Mouse (Mus musculus): ENCODE results near the gene Zbtb20. TPM values are rescaled to one million over a fixed set of nuclear protein-coding genes. Genes with fewer than 3 reads are reported as not detected.

The Zbtb20 gene
- polyA plus RNA-seq, 1 experiment from 2014 or later = 6.6 TPM

GRCm38 (mm10) chr16:43221313-43221712 is 345.6 kb downstream of the Zbtb20 start:
- no peak for DNase-seq (ENCODE audit: low spot score)
- Histone ChIP-seq H3K9me3 (ENCODE audit: control insufficient read depth, low read length) (no peaks in the 10 kb centered on the region), H3K9ac (ENCODE audit: low read depth, low read length) (no peak overlapping the region), H3K27ac (ENCODE audit: low read depth, low read length) (no peak overlapping the region), H3K27me3 (replicated peaks; ENCODE audit: control insufficient read depth, insufficient read depth, low read length) (no peaks in the 10 kb centered on the region), H3K4me2 (no peak overlapping the region), H3K4me1 (replicated peaks; ENCODE audit: control insufficient read depth, insufficient read depth, low read length) (no peaks in the 10 kb centered on the region), H3K36me3 (ENCODE audit: control insufficient read depth, insufficient read depth, low read length) (no peaks in the 10 kb centered on the region), H3K4me3 (ENCODE audit: low read depth, low read length) (no peak overlapping the region)
- no peak for ATAC-seq (replicated peaks; ENCODE audit: low FRiP score)
- WGBS = 64% methylated on average over 4 of the region's 4 CpGs

- H3K27ac ChIP-seq (ENCODE audit: low read depth, low read length) = no peak overlapping the region
- ATAC-seq (replicated peaks; ENCODE audit: low FRiP score) (no peak), DNase-seq (ENCODE audit: low spot score) (no peak)
- H3K4me1 ChIP-seq (replicated peaks; ENCODE audit: control insufficient read depth, insufficient read depth, low read length) = no peaks in the 10 kb centered on the region
- no peaks in the 10 kb centered on the region for H3K27me3 ChIP-seq (replicated peaks; ENCODE audit: control insufficient read depth, insufficient read depth, low read length)
- no peaks in the 10 kb centered on the region for H3K36me3 ChIP-seq (ENCODE audit: control insufficient read depth, insufficient read depth, low read length)
- 84% methylated on average over 4 of the region's 4 CpGs for WGBS
- no peak overlapping the region for H3K9ac ChIP-seq (ENCODE audit: low read depth, low read length)
- H3K4me2 ChIP-seq = no peak overlapping the region
- no peaks in the 10 kb centered on the region for H3K9me3 ChIP-seq (ENCODE audit: control insufficient read depth, low read length)
- H3K4me3 ChIP-seq (ENCODE audit: low read depth, low read length) = no peak overlapping the region
Observed at GRCm38 (mm10) chr16:43230253-43230652, 354.6 kb downstream of the Zbtb20 start.

GRCm38 (mm10) chr16:43234249-43234648 is 358.6 kb downstream of the Zbtb20 start:
- Histone ChIP-seq H3K4me1 (replicated peaks; ENCODE audit: control insufficient read depth, insufficient read depth, low read length) (no peaks in the 10 kb centered on the region), H3K4me3 (ENCODE audit: low read depth, low read length) (no peak overlapping the region), H3K9ac (ENCODE audit: low read depth, low read length) (no peak overlapping the region), H3K4me2 (no peak overlapping the region), H3K9me3 (ENCODE audit: control insufficient read depth, low read length) (no peaks in the 10 kb centered on the region), H3K27ac (ENCODE audit: low read depth, low read length) (no peak overlapping the region), H3K36me3 (ENCODE audit: control insufficient read depth, insufficient read depth, low read length) (no peaks in the 10 kb centered on the region), H3K27me3 (replicated peaks; ENCODE audit: control insufficient read depth, insufficient read depth, low read length) (no peaks in the 10 kb centered on the region)
- ATAC-seq (replicated peaks; ENCODE audit: low FRiP score) = no peak
- no peak for DNase-seq (ENCODE audit: low spot score)

GRCm38 (mm10) chr16:43235317-43235716 is 359.6 kb downstream of the Zbtb20 start:
- Histone ChIP-seq H3K4me3 (ENCODE audit: low read depth, low read length) (no peak overlapping the region), H3K4me2 (no peak overlapping the region), H3K36me3 (ENCODE audit: control insufficient read depth, insufficient read depth, low read length) (no peaks in the 10 kb centered on the region), H3K4me1 (replicated peaks; ENCODE audit: control insufficient read depth, insufficient read depth, low read length) (no peaks in the 10 kb centered on the region), H3K9me3 (ENCODE audit: control insufficient read depth, low read length) (no peaks in the 10 kb centered on the region), H3K27ac (ENCODE audit: low read depth, low read length) (no peak overlapping the region), H3K9ac (ENCODE audit: low read depth, low read length) (no peak overlapping the region), H3K27me3 (replicated peaks; ENCODE audit: control insufficient read depth, insufficient read depth, low read length) (no peaks in the 10 kb centered on the region)
- DNase-seq (ENCODE audit: low spot score) = no peak
- ATAC-seq (replicated peaks; ENCODE audit: low FRiP score) = no peak
- WGBS = 71% methylated on average over 7 of the region's 7 CpGs

GRCm38 (mm10) chr16:43235721-43236159 is 360.1 kb downstream of the Zbtb20 start:
- H3K27ac ChIP-seq (ENCODE audit: low read depth, low read length) = no peak overlapping the region
- H3K9ac ChIP-seq (ENCODE audit: low read depth, low read length) = no peak overlapping the region
- no peak overlapping the region for H3K4me3 ChIP-seq (ENCODE audit: low read depth, low read length)
- no peaks in the 10 kb centered on the region for H3K36me3 ChIP-seq (ENCODE audit: control insufficient read depth, insufficient read depth, low read length)
- no peaks in the 10 kb centered on the region for H3K27me3 ChIP-seq (replicated peaks; ENCODE audit: control insufficient read depth, insufficient read depth, low read length)
- H3K9me3 ChIP-seq (ENCODE audit: control insufficient read depth, low read length) = no peaks in the 10 kb centered on the region
- no peaks in the 10 kb centered on the region for H3K4me1 ChIP-seq (replicated peaks; ENCODE audit: control insufficient read depth, insufficient read depth, low read length)
- no peak overlapping the region for H3K4me2 ChIP-seq
- WGBS = 76% methylated on average over 8 of the region's 8 CpGs
- ATAC-seq (replicated peaks; ENCODE audit: low FRiP score) (no peak), DNase-seq (ENCODE audit: low spot score) (no peak)

GRCm38 (mm10) chr16:43237551-43237950 is 361.9 kb downstream of the Zbtb20 start:
- no peak overlapping the region for H3K4me2 ChIP-seq
- no peaks in the 10 kb centered on the region for H3K27me3 ChIP-seq (replicated peaks; ENCODE audit: control insufficient read depth, insufficient read depth, low read length)
- no peak overlapping the region for H3K4me3 ChIP-seq (ENCODE audit: low read depth, low read length)
- H3K36me3 ChIP-seq (ENCODE audit: control insufficient read depth, insufficient read depth, low read length) = no peaks in the 10 kb centered on the region
- ATAC-seq (replicated peaks; ENCODE audit: low FRiP score) (no peak), DNase-seq (ENCODE audit: low spot score) (no peak)
- H3K27ac ChIP-seq (ENCODE audit: low read depth, low read length) = no peak overlapping the region
- H3K9me3 ChIP-seq (ENCODE audit: control insufficient read depth, low read length) = no peaks in the 10 kb centered on the region
- WGBS = 73% methylated on average over 2 of the region's 2 CpGs
- H3K9ac ChIP-seq (ENCODE audit: low read depth, low read length) = no peak overlapping the region
- no peaks in the 10 kb centered on the region for H3K4me1 ChIP-seq (replicated peaks; ENCODE audit: control insufficient read depth, insufficient read depth, low read length)

- DNase-seq (ENCODE audit: low spot score) (no peak), ATAC-seq (replicated peaks; ENCODE audit: low FRiP score) (no peak)
- Histone ChIP-seq H3K36me3 (ENCODE audit: control insufficient read depth, insufficient read depth, low read length) (no peaks in the 10 kb centered on the region), H3K4me2 (no peak overlapping the region), H3K4me1 (replicated peaks; ENCODE audit: control insufficient read depth, insufficient read depth, low read length) (no peaks in the 10 kb centered on the region), H3K9me3 (ENCODE audit: control insufficient read depth, low read length) (no peaks in the 10 kb centered on the region), H3K9ac (ENCODE audit: low read depth, low read length) (no peak overlapping the region), H3K4me3 (ENCODE audit: low read depth, low read length) (no peak overlapping the region), H3K27me3 (replicated peaks; ENCODE audit: control insufficient read depth, insufficient read depth, low read length) (no peaks in the 10 kb centered on the region), H3K27ac (ENCODE audit: low read depth, low read length) (no peak overlapping the region)
- WGBS = 80% methylated on average over 5 of the region's 5 CpGs
Observed at GRCm38 (mm10) chr16:43247026-43247425, 371.3 kb downstream of the Zbtb20 start.

GRCm38 (mm10) chr16:43253077-43253476 is 377.4 kb downstream of the Zbtb20 start:
- H3K4me1 ChIP-seq (replicated peaks; ENCODE audit: control insufficient read depth, insufficient read depth, low read length) = no peaks in the 10 kb centered on the region
- no peak for DNase-seq (ENCODE audit: low spot score)
- H3K27me3 ChIP-seq (replicated peaks; ENCODE audit: control insufficient read depth, insufficient read depth, low read length) = no peaks in the 10 kb centered on the region
- H3K36me3 ChIP-seq (ENCODE audit: control insufficient read depth, insufficient read depth, low read length) = no peaks in the 10 kb centered on the region
- 38% methylated on average over 2 of the region's 2 CpGs for WGBS
- H3K4me3 ChIP-seq (ENCODE audit: low read depth, low read length) = no peak overlapping the region
- ATAC-seq (replicated peaks; ENCODE audit: low FRiP score) = no peak
- H3K4me2 ChIP-seq = no peak overlapping the region
- H3K27ac ChIP-seq (ENCODE audit: low read depth, low read length) = no peak overlapping the region
- no peak overlapping the region for H3K9ac ChIP-seq (ENCODE audit: low read depth, low read length)
- no peaks in the 10 kb centered on the region for H3K9me3 ChIP-seq (ENCODE audit: control insufficient read depth, low read length)

- Histone ChIP-seq H3K27me3 (replicated peaks; ENCODE audit: control insufficient read depth, insufficient read depth, low read length) (no peaks in the 10 kb centered on the region), H3K4me3 (ENCODE audit: low read depth, low read length) (no peak overlapping the region), H3K9ac (ENCODE audit: low read depth, low read length) (no peak overlapping the region), H3K36me3 (ENCODE audit: control insufficient read depth, insufficient read depth, low read length) (no peaks in the 10 kb centered on the region), H3K27ac (ENCODE audit: low read depth, low read length) (no peak overlapping the region), H3K4me2 (no peak overlapping the region), H3K4me1 (replicated peaks; ENCODE audit: control insufficient read depth, insufficient read depth, low read length) (no peaks in the 10 kb centered on the region), H3K9me3 (ENCODE audit: control insufficient read depth, low read length) (no peaks in the 10 kb centered on the region)
- WGBS = 87% methylated on average over 4 of the region's 4 CpGs
- ATAC-seq (replicated peaks; ENCODE audit: low FRiP score) (no peak), DNase-seq (ENCODE audit: low spot score) (no peak)
Observed at GRCm38 (mm10) chr16:43253746-43254145, 378.1 kb downstream of the Zbtb20 start.

Data from liver, embryonic 11.5 days (tissue).